Mouse (Mus musculus) heart, embryonic 11.5 days (tissue): ENCODE results near the gene Hcn2. TPM values are rescaled to one million over a fixed set of nuclear protein-coding genes. Genes with fewer than 3 reads are reported as not detected.

Experiments
- ATAC-seq: fragments of 200-750 bp; cut with Nextera tagmentation; replicated peaks from 2 replicates; pipeline ENCODE4 v1.8.0; 2017; ENCODE audit warnings: moderate library complexity; ENCODE audit not compliant: insufficient number of reproducible peaks, low FRiP score, low TSS enrichment
- H3K27ac ChIP-seq: fragments of 300-500 bp; sonication (generic); 2 replicates; pipeline ENCODE4 v1.5.1; 2014; ENCODE audit warnings: mild to moderate bottlenecking, low read depth, low read length
- H3K27me3 ChIP-seq: fragments of 300-500 bp; sonication (generic); 2 replicates; pipeline ENCODE4 v1.6.1; 2014; ENCODE audit warnings: mild to moderate bottlenecking, low read length, mixed read lengths; ENCODE audit not compliant: control insufficient read depth, insufficient read depth
- H3K36me3 ChIP-seq: fragments of 300-500 bp; sonication (generic); 2 replicates; pipeline ENCODE4 v1.6.1; 2014; ENCODE audit warnings: mild to moderate bottlenecking, low read length, moderate library complexity, mixed read lengths; ENCODE audit not compliant: control insufficient read depth, insufficient read depth
- H3K4me1 ChIP-seq: fragments of 300-500 bp; sonication (generic); 2 replicates; pipeline ENCODE4 v1.6.1; 2014; ENCODE audit warnings: low read length; ENCODE audit not compliant: control insufficient read depth, insufficient read depth
- H3K4me2 ChIP-seq: fragments of 300-500 bp; sonication (generic); 2 replicates; pipeline ENCODE4 v1.6.1; 2014; ENCODE audit warnings: mild to moderate bottlenecking, moderate library complexity
- H3K4me3 ChIP-seq: fragments of 300-500 bp; sonication (generic); 2 replicates; pipeline ENCODE4 v1.5.1; 2014; ENCODE audit warnings: low read depth, low read length
- H3K9ac ChIP-seq: fragments of 300-500 bp; sonication (generic); 2 replicates; pipeline ENCODE4 v1.6.1; 2014; ENCODE audit warnings: mild to moderate bottlenecking, low read depth, low read length, moderate library complexity
- H3K9me3 ChIP-seq: fragments of 300-500 bp; sonication (generic); replicated peaks from 2 replicates; pipeline ENCODE4 v1.6.1; 2016; ENCODE audit warnings: low read length; ENCODE audit not compliant: control insufficient read depth
- WGBS: fragments of 180-500 bp; shearing (Covaris S2); extraction: QIAGEN DNeasy Blood & Tissue Kit; methylation state at CpG from one replicate; pipeline ENCODE4 v1.1.7; 2014; ENCODE audit not compliant: insufficient replicate concordance; 5-methylcytosine and 5-hydroxymethylcytosine counted together
- polyA plus RNA-seq: library from polyadenylated mRNA; unstranded; fragments of >200 nt; fragmentation: Nextera tagmentation; extraction: Ambion mirVana; gene quantifications from 2 replicates; pipeline ENCODE4 v1.2.1, GENCODE M21; 2014

Hcn2 gene
- polyA plus RNA-seq, 1 experiment from 2014 or later = 0.13 TPM

DNA sequence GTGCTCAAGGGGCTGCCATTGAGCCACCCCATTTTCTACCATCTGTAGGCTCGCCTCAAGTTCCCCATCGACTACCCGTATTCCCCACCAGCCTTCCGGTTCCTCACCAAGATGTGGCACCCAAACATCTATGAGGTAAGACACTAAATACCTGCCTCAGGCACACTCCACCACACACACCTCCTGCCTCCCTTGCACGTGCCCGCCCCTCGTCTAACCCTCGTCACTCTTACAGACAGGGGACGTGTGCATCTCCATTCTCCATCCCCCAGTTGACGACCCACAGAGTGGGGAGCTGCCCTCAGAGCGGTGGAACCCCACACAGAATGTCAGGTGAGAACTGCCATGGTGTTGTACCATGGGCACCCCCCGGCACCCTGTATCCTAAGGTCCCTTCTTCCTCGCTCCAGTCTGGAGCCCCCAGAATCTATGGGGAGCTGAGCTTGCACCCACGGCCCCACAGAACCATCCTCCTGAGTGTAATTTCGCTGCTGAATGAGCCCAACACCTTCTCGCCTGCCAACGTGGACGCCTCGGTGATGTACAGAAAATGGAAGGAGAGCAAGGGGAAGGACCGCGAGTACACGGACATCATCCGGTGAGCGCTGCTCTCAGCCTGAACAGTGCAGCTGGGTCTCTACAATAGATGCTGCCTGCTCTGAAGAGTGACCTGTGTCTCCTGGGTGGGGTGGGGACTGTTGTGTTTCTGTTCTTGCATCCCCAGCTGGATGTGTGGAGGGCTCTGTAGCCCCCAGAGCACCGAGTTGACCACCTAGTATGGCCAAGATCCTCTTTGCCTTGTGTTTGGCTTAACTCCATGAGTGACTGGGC is 31.4 kb upstream of the Hcn2 start:
- H3K27ac ChIP-seq = peak overlapping the region; percentile 68; the same call in 1 of the 2 replicates
- H3K4me2 ChIP-seq = peak overlapping the region; percentile 8; the same call in 1 of the 2 replicates
- ATAC-seq = no peak
- 93% methylated on average over 25 of the region's 25 CpGs for WGBS
- peak overlapping the region; percentile 49; the same call in 1 of the 2 replicates for H3K9ac ChIP-seq
- peaks cover 44% of the 10 kb centered on the region for H3K36me3 ChIP-seq
- no peak overlapping the region; the same call in 1 of the 2 replicates for H3K4me3 ChIP-seq
- peaks cover 37% of the 10 kb centered on the region for H3K4me1 ChIP-seq
- no peaks in the 10 kb centered on the region for H3K27me3 ChIP-seq
- no peaks in the 10 kb centered on the region for H3K9me3 ChIP-seq

DNA sequence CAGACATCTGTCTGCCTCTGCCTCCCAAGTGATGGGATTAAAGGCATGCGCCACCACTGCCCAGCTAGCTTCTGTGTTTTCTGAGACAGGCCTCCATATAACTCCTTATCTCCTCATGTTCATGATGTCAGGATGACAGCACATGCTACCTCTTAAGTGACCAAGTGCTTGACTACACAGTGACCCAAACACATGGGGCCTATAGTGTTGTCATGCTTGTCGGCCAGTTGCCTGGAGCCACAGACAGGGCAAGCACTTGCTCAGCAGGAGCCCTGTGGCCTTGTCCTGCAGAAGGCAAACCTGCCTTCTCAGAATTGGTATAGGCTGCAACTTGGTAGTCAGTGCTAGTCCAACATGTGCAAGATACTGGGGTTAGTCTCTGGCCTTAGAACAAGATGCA is 30.2 kb upstream of the Hcn2 start:
- Histone ChIP-seq H3K4me1 (peaks cover 32% of the 10 kb centered on the region), H3K27me3 (no peaks in the 10 kb centered on the region), H3K9me3 (no peaks in the 10 kb centered on the region), H3K4me3 (no peak overlapping the region), H3K9ac (no peak overlapping the region), H3K36me3 (peaks cover 44% of the 10 kb centered on the region), H3K4me2 (peak overlapping the region; percentile 4; the same call in 1 of the 2 replicates), H3K27ac (peak overlapping the region; percentile 46)
- WGBS = 74% methylated on average over 2 of the region's 2 CpGs
- ATAC-seq = no peak

DNA sequence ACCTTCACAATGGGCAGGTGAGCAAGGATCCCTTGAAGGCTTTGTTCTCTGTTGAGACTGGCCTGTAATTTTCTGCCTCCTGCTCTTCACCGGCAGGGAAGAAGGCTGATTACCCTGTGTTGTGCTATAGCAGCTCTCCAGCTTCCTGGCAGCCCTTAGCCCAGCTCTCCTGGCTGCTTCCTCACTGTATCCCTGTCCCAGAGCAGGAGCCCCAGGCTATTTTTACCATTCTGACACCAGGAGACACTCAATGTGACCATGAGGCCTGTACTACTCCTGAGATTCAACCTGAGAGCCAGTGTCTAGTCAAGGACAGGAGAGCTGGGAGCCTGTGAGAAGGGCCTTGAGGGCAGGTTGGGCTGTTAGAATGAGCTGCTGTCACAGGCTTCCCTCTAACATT is 29.7 kb upstream of the Hcn2 start:
- no peaks in the 10 kb centered on the region for H3K27me3 ChIP-seq
- no peaks in the 10 kb centered on the region for H3K9me3 ChIP-seq
- no peak overlapping the region for H3K4me3 ChIP-seq
- H3K4me2 ChIP-seq = peak overlapping the region; percentile 4; the same call in 1 of the 2 replicates
- H3K27ac ChIP-seq = peak overlapping the region; percentile 46
- H3K36me3 ChIP-seq = peaks cover 44% of the 10 kb centered on the region
- peaks cover 31% of the 10 kb centered on the region for H3K4me1 ChIP-seq
- 78% methylated on average over 1 of the region's 1 CpGs for WGBS
- ATAC-seq = no peak
- no peak overlapping the region for H3K9ac ChIP-seq

DNA sequence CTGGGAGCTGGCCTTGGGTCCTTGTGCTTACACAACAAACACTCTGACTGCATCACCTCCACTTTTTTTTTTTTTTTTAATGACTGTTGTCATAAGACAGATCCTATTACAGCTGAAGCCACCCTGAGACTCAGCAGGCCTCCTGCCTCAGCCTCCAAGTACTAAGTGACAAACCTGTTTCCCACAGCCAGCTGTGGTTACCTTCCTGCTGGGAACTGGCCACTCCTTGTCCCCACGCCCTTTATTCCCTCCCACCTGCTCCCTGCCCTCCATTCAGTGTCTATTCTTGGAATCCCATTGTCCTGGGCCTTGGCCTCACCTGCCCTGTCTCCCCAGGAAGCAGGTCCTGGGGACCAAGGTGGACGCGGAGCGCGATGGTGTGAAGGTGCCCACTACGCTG is 28.9 kb upstream of the Hcn2 start:
- no peak for ATAC-seq
- H3K36me3 ChIP-seq = peaks cover 48% of the 10 kb centered on the region

DNA sequence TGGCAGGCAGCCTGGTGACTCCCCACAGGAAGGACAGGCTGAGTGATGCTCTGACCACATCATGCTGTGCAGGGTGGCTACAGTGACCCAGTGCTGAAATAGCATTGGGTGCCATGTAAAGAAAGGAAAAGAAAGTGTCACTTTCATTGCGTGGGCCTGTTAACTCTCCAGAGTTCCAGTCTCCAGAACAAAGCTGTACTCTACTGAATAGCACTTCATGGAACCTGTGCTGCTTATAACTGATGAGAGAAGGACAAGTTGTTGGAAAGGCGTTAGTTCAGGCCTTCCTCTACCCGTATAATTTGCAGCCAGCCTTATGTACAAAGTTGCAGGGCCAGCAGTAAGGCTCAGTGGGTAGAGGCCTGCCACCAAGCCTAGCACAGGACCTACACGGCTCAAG is 27.7 kb upstream of the Hcn2 start, which contains the start of gene Gzmm:
TSS of gene Gzmm (plus strand) at position 301 of the 400 bp plus-strand sequence.
- no peak within 1 kb of the TSS for H3K4me3 ChIP-seq
- H3K36me3 ChIP-seq = peaks cover 48% of the 10 kb centered on the region
- peaks cover 22% of the 10 kb centered on the region for H3K4me1 ChIP-seq
- no peaks in the 10 kb centered on the region for H3K27me3 ChIP-seq
- WGBS = 81% methylated on average over 4 of the region's 4 CpGs
- no peaks in the 10 kb centered on the region; the same call in 1 of the 2 replicates for H3K9me3 ChIP-seq
- H3K27ac ChIP-seq = no peak within 1 kb of the TSS
- no peak for ATAC-seq
- no peak within 1 kb of the TSS for H3K4me2 ChIP-seq
- no peak within 1 kb of the TSS for H3K9ac ChIP-seq

More for the DNA sequence above, 28.9 kb upstream of the Hcn2 start:
- H3K9ac ChIP-seq = no peak overlapping the region
- 92% methylated on average over 6 of the region's 6 CpGs for WGBS
- no peak overlapping the region for H3K27ac ChIP-seq
- no peaks in the 10 kb centered on the region; the same call in 1 of the 2 replicates for H3K9me3 ChIP-seq
- H3K27me3 ChIP-seq = no peaks in the 10 kb centered on the region
- no peak overlapping the region for H3K4me3 ChIP-seq
- no peak overlapping the region for H3K4me2 ChIP-seq
- H3K4me1 ChIP-seq = peaks cover 31% of the 10 kb centered on the region

DNA sequence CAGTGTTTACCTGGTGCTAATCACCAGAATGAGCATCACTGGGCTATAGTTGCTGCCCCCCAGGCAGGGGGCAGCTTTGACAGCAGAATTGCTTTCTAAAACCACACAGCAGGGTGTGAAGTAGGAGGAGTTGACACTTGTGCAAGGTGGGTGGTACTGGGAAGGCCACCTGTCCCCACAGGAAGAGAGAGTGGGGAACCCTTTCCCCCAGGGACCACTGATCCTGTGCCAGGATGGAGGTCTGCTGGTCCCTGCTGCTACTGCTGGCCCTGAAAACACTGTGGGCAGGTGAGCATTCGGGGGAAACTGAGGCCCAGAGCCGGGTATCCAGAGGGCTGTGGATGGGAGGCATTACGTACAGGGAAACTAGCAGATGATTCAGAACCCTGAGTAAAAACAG is 27.3 kb upstream of the Hcn2 start:
- Histone ChIP-seq H3K9me3 (no peaks in the 10 kb centered on the region; the same call in 1 of the 2 replicates), H3K4me3 (no peak overlapping the region), H3K36me3 (peaks cover 48% of the 10 kb centered on the region), H3K4me2 (no peak overlapping the region), H3K27me3 (no peaks in the 10 kb centered on the region), H3K9ac (no peak overlapping the region), H3K27ac (no peak overlapping the region), H3K4me1 (peaks cover 18% of the 10 kb centered on the region)
- ATAC-seq = no peak
- 90% methylated on average over 3 of the region's 3 CpGs for WGBS

DNA sequence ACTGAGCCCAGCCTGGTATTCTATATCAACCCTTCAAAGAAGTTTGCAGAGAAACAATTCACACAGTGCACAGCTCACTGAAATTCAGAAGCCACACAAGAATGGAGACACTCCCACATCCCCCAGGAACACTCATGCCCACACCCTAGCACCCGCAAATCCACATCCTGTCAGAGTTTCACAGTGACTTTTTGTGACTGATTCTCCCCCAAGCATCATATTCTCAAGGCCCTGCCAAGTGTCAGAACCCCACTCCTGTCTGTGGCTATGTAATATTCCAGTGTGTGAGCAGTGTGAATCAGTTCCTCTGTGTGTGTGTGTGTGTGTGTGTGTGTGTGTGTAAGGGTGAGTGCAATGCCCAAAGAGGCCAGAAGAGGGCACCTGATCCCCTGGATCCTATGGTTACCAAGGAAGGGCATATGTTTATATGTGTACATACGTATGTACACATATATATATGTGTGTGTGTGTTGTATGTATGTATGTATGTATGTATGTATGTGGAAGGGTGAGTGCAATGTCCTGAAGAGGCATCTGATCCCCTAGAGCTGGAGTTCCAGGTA is 24.4 kb upstream of the Hcn2 start:
- Histone ChIP-seq H3K27me3 (no peaks in the 10 kb centered on the region), H3K4me3 (no peak overlapping the region), H3K4me1 (peaks cover 18% of the 10 kb centered on the region), H3K9me3 (no peaks in the 10 kb centered on the region; the same call in 1 of the 2 replicates), H3K9ac (no peak overlapping the region), H3K4me2 (no peak overlapping the region), H3K36me3 (peaks cover 22% of the 10 kb centered on the region), H3K27ac (no peak overlapping the region)
- WGBS = 90% methylated on average over 2 of the region's 2 CpGs
- no peak for ATAC-seq

DNA sequence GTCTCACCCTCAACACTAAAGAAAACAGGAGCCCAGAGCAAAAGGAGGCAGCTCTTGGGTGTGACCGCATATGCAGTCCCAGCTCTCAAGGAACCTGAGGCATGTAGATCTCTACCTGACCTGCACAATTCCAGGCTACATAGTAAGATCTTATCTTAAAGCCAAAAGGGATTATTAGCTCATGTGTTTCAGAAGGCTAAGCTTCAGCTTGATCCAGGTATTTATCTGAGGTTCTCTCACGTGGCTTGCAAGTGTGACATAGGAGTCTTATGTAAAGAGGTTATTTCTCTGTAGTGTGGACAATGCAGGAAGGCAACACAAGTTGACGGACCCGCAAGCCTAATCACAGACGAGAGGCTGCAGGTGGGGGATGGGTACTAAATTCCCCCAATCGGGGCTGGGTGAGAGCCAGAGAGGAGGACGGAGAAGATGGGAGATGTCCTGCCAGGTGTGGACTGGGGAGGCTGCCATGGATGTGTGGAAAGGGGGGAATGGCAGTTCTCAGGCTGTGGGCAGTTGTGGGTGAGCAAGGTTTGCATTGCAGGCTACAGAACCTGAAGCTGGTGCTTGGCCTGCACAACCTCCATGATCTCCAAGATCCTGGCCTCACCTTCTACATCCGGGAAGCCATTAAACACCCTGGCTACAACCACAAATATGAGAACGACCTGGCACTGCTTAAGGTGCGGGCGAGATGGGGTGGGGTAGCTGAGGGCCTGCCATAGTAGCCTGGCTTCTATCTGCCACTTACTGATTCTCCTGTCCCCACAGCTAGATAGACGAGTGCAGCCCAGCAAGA is 22.7 kb upstream of the Hcn2 start:
- Histone ChIP-seq H3K4me1 (peaks cover 16% of the 10 kb centered on the region), H3K4me3 (no peak overlapping the region), H3K36me3 (peaks cover 8% of the 10 kb centered on the region; the same call in 1 of the 2 replicates), H3K9ac (no peak overlapping the region), H3K27me3 (no peaks in the 10 kb centered on the region), H3K4me2 (no peak overlapping the region), H3K27ac (no peak overlapping the region), H3K9me3 (no peaks in the 10 kb centered on the region; the same call in 1 of the 2 replicates)
- no peak for ATAC-seq
- 69% methylated on average over 12 of the region's 12 CpGs for WGBS
